Mouse (Mus musculus): Measurements from ENCODE around the gene Elovl4. TPM values are rescaled to one million over a fixed set of nuclear protein-coding genes. Genes with fewer than 3 reads are reported as not detected.

Gene Elovl4
- total RNA-seq, 2 experiments from 2014 or later: 4.4 to 4.8 TPM

Other genes with a start within 250 kb of the Elovl4 start
- 10 to 100 TPM; 13.3 to 13.5 TPM for gene Ttk, start 28.4 kb upstream of the Elovl4 start, total RNA-seq (2021)
- 10 to 100 TPM; 57.4 to 75.0 TPM for gene Bckdhb, start 118.9 kb upstream of the Elovl4 start, total RNA-seq (2021)